Mouse (Mus musculus) C2C12 (cell line): Measurements from ENCODE around the gene Dctd.

ENCODE experiments used
- CEBPB ChIP-seq: IDR thresholded peaks from one replicate; pipeline ENCODE4 v1.6.1; 2011; ENCODE audit warnings: low read depth, mild to moderate bottlenecking, control low read depth, moderate library complexity
- CTCF ChIP-seq: IDR thresholded peaks from one replicate; pipeline ENCODE4 v1.5.1; 2011; ENCODE audit not compliant: control insufficient read depth, insufficient read depth, insufficient read length
- MYOG ChIP-seq: IDR thresholded peaks from one replicate; pipeline ENCODE4 v1.6.1; 2011; ENCODE audit not compliant: control insufficient read depth, insufficient read length; ENCODE audit errors: extremely low read depth
- USF1 ChIP-seq: IDR thresholded peaks from one replicate; pipeline ENCODE4 v1.6.1; 2011; ENCODE audit warnings: low read depth, mild to moderate bottlenecking, control low read depth, moderate library complexity

GRCm38 (mm10) chr8:48100100-48100787, 1.4 kb downstream of the Dctd start:
- TF ChIP-seq CTCF (no peak), MYOG (no peak), USF1 (no peak), CEBPB (no peak)
